Mouse (Mus musculus): ENCODE data around the gene Igsf9. TPM values are rescaled to one million over a fixed set of nuclear protein-coding genes. Genes with fewer than 3 reads are reported as not detected.

Gene Igsf9
- polyA plus RNA-seq, 1 experiment from 2014 or later, result 47.8 TPM

DNA sequence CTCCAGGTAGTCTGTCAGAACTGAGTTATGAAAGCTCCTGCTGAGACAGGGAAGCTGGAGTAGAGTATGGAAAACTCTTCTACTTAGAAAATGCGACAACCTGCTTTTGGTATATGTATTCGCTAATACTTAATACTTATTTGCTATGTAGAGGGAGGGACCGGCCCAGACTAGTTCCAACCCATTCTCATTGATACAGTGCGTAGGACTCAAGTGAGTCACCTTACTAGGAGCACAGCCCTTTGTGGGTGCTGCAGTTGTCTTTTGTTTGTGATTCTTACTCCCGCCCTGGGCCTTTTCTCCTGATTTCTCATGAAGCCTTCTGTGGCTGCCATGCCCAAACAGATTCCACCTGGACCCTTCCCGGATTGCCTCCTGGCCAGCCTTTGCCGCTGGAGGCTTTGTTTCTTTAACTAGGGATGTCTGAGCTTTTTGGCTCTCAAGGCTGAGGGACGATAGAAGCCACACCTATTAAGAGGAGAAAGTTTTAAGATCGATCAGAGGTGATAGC, 39.6 kb upstream of the Igsf9 start:
- no peak overlapping the region for H3K9ac ChIP-seq (ENCODE audit: low read depth, low read length)
- no peaks in the 10 kb centered on the region for H3K9me3 ChIP-seq (ENCODE audit: control insufficient read depth, low read length)
- DNase-seq (ENCODE audit: low spot score), result no peak
- ATAC-seq (ENCODE audit: low FRiP score), result no peak
- 91% methylated on average over 9 of the region's 9 CpGs for WGBS
- no peaks in the 10 kb centered on the region for H3K27me3 ChIP-seq (ENCODE audit: control insufficient read depth, insufficient read depth, low read length)
- H3K4me1 ChIP-seq (replicated peaks; ENCODE audit: control insufficient read depth, insufficient read depth, low read length), result no peaks in the 10 kb centered on the region
- no peaks in the 10 kb centered on the region for H3K36me3 ChIP-seq (ENCODE audit: control insufficient read depth, insufficient read depth, low read length)
- H3K4me2 ChIP-seq (replicated peaks; ENCODE audit: low read depth, low read length), result no peak overlapping the region
- no peak overlapping the region for H3K4me3 ChIP-seq (ENCODE audit: low read depth, low read length)
- no peak overlapping the region for H3K27ac ChIP-seq (ENCODE audit: low read depth, low read length)

DNA sequence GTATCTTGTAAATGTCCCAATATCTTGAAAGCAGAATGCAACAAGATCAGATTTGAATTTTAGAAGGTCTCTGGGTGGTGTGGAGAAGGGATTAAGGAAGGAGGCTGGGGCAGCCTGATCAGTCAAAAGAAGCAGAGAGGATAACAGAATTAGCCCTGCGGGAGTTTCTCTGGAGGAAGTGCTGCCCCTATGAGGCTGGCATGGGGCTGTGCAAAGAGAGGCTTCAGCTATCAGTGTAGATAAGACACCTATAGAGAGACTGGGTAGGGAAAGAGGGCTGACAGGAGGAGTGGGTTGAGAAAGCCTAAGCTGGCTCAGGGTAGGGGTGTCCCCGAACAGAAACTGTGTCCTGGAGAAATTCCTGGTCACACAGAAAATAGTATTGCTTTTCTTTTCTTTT, 31.4 kb upstream of the Igsf9 start:
- H3K36me3 ChIP-seq (ENCODE audit: control insufficient read depth, insufficient read depth, low read length), result no peaks in the 10 kb centered on the region
- no peaks in the 10 kb centered on the region for H3K9me3 ChIP-seq (ENCODE audit: control insufficient read depth, low read length)
- no peak overlapping the region for H3K27ac ChIP-seq (ENCODE audit: low read depth, low read length)
- H3K9ac ChIP-seq (ENCODE audit: low read depth, low read length), result no peak overlapping the region
- no peak for ATAC-seq (ENCODE audit: low FRiP score)
- H3K4me2 ChIP-seq (replicated peaks; ENCODE audit: low read depth, low read length), result no peak overlapping the region
- no peaks in the 10 kb centered on the region for H3K27me3 ChIP-seq (ENCODE audit: control insufficient read depth, insufficient read depth, low read length)
- no peak overlapping the region for H3K4me3 ChIP-seq (ENCODE audit: low read depth, low read length)
- no peak for DNase-seq (ENCODE audit: low spot score)
- WGBS, result 32% methylated on average over 2 of the region's 2 CpGs
- no peaks in the 10 kb centered on the region for H3K4me1 ChIP-seq (replicated peaks; ENCODE audit: control insufficient read depth, insufficient read depth, low read length)

DNA sequence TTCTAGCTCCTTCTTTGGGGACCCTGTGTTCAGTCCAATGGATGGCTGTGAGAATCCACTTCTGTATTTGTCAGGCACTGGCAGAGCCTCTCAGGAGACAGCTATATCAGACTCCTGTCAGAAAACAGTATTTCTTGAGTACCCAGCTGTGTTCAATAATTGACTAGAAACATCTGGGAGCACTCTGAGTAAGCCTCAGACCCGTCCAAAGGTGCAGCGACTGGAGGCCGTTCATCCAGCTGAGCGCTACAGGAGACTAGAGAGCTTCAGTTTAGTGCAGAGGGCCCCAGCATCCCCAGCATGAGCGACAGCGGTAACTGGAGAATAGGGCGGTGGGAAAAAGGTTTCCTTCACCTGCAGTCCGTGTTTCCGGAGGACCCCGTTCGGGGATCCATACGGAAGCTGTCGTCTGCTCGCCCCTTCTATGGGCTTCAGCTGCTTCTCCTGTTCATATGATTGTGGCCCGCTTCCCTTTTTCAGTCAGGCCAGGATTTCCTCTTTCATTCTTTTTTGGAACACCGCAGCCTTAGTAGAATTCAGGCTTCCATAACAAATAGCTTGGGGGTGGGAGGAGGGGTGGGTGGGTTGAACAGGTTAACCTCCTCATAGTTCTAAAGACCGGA, 30.6 kb upstream of the Igsf9 start:
- Histone ChIP-seq H3K4me3 (ENCODE audit: low read depth, low read length) (no peak overlapping the region), H3K36me3 (ENCODE audit: control insufficient read depth, insufficient read depth, low read length) (no peaks in the 10 kb centered on the region)
- ATAC-seq (ENCODE audit: low FRiP score), result no peak

DNA sequence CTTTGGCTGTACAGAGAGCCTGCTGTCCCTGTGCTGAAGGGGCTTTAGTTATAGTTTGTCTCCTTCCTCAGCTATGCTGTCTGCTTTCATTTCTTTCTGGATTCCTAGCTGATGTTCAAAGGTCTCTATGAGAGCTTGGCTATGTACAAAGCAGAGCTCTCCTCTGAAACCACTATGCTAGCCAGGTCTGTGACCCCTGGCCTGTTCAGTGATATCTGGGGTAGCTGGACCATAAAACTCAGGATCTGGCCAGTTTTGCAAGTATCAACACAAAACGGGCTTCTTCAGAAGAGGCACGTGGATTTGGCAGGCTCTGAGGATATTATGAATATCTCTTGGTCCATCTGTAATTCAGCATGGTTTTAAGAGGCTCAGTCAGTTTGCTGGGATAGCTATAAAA, 28.7 kb upstream of the Igsf9 start:
- WGBS, result 84% methylated on average over 2 of the region's 2 CpGs
- ATAC-seq (ENCODE audit: low FRiP score) (no peak), DNase-seq (ENCODE audit: low spot score) (no peak)
- H3K9ac ChIP-seq (ENCODE audit: low read depth, low read length), result no peak overlapping the region
- H3K36me3 ChIP-seq (ENCODE audit: control insufficient read depth, insufficient read depth, low read length), result no peaks in the 10 kb centered on the region
- no peaks in the 10 kb centered on the region for H3K9me3 ChIP-seq (ENCODE audit: control insufficient read depth, low read length)
- H3K4me3 ChIP-seq (ENCODE audit: low read depth, low read length), result no peak overlapping the region
- H3K4me1 ChIP-seq (replicated peaks; ENCODE audit: control insufficient read depth, insufficient read depth, low read length), result no peaks in the 10 kb centered on the region
- no peak overlapping the region for H3K27ac ChIP-seq (ENCODE audit: low read depth, low read length)
- H3K4me2 ChIP-seq (replicated peaks; ENCODE audit: low read depth, low read length), result no peak overlapping the region
- no peaks in the 10 kb centered on the region for H3K27me3 ChIP-seq (ENCODE audit: control insufficient read depth, insufficient read depth, low read length)

More for the DNA sequence above, 30.6 kb upstream of the Igsf9 start:
- no peak overlapping the region for H3K27ac ChIP-seq (ENCODE audit: low read depth, low read length)
- DNase-seq (ENCODE audit: low spot score), result peak; percentile 15
- no peaks in the 10 kb centered on the region for H3K9me3 ChIP-seq (ENCODE audit: control insufficient read depth, low read length)
- H3K4me1 ChIP-seq (replicated peaks; ENCODE audit: control insufficient read depth, insufficient read depth, low read length), result no peaks in the 10 kb centered on the region
- H3K27me3 ChIP-seq (ENCODE audit: control insufficient read depth, insufficient read depth, low read length), result no peaks in the 10 kb centered on the region
- no peak overlapping the region for H3K4me2 ChIP-seq (replicated peaks; ENCODE audit: low read depth, low read length)
- WGBS, result 36% methylated on average over 17 of the region's 17 CpGs
- no peak overlapping the region for H3K9ac ChIP-seq (ENCODE audit: low read depth, low read length)

DNA sequence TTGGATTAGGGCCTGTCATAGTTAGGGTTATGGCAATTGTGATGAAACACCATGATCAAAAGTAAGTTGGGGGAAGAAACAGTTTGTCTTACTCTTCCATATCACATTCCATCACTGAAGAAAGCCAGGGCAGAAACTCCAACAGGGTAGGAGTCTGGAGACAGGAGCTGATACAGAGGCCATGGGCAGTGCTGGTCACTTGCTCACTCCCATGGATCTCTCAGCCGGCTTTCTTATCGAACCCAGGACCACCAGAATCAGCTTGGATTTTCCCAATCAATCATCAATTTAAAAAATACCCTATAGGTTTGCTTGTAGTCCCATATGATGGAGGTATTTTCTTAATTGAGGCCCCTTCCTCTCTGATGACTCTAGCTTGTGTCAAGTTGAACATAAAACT, 27.8 kb upstream of the Igsf9 start:
- no peak overlapping the region for H3K27ac ChIP-seq (ENCODE audit: low read depth, low read length)
- H3K4me2 ChIP-seq (replicated peaks; ENCODE audit: low read depth, low read length), result no peak overlapping the region
- H3K4me1 ChIP-seq (replicated peaks; ENCODE audit: control insufficient read depth, insufficient read depth, low read length), result no peaks in the 10 kb centered on the region
- no peak overlapping the region for H3K4me3 ChIP-seq (ENCODE audit: low read depth, low read length)
- H3K9ac ChIP-seq (ENCODE audit: low read depth, low read length), result no peak overlapping the region
- no peak for ATAC-seq (ENCODE audit: low FRiP score)
- H3K36me3 ChIP-seq (ENCODE audit: control insufficient read depth, insufficient read depth, low read length), result no peaks in the 10 kb centered on the region
- DNase-seq (ENCODE audit: low spot score), result no peak
- H3K27me3 ChIP-seq (ENCODE audit: control insufficient read depth, insufficient read depth, low read length), result no peaks in the 10 kb centered on the region
- H3K9me3 ChIP-seq (ENCODE audit: control insufficient read depth, low read length), result no peaks in the 10 kb centered on the region
- 86% methylated on average over 2 of the region's 2 CpGs for WGBS

DNA sequence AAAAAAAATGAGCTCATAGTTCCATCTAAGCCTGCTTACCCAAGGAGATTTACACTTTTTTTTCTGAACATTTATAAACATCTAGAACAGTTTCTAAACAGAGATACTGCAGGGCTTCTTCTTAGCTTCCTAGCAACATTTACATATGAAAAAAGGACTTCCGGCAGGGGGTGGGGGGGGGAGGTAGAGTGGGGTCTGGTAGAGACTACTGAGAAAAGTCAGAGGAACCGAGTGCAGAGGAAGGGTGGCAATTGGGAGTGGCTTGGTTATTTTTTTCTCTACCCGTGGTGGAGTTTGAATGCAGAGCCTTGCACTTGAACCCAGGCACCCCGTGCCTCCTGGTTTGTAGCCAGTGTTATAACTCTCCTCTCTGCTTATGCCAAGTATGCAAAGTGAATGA, 26.2 kb upstream of the Igsf9 start:
- Histone ChIP-seq H3K4me3 (ENCODE audit: low read depth, low read length) (no peak overlapping the region), H3K27ac (ENCODE audit: low read depth, low read length) (no peak overlapping the region), H3K9ac (ENCODE audit: low read depth, low read length) (no peak overlapping the region), H3K36me3 (ENCODE audit: control insufficient read depth, insufficient read depth, low read length) (no peaks in the 10 kb centered on the region), H3K4me1 (replicated peaks; ENCODE audit: control insufficient read depth, insufficient read depth, low read length) (no peaks in the 10 kb centered on the region), H3K4me2 (replicated peaks; ENCODE audit: low read depth, low read length) (no peak overlapping the region), H3K9me3 (ENCODE audit: control insufficient read depth, low read length) (no peaks in the 10 kb centered on the region), H3K27me3 (ENCODE audit: control insufficient read depth, insufficient read depth, low read length) (no peaks in the 10 kb centered on the region)
- DNase-seq (ENCODE audit: low spot score) (no peak), ATAC-seq (ENCODE audit: low FRiP score) (no peak)
- WGBS, result 16% methylated on average over 4 of the region's 4 CpGs

DNA sequence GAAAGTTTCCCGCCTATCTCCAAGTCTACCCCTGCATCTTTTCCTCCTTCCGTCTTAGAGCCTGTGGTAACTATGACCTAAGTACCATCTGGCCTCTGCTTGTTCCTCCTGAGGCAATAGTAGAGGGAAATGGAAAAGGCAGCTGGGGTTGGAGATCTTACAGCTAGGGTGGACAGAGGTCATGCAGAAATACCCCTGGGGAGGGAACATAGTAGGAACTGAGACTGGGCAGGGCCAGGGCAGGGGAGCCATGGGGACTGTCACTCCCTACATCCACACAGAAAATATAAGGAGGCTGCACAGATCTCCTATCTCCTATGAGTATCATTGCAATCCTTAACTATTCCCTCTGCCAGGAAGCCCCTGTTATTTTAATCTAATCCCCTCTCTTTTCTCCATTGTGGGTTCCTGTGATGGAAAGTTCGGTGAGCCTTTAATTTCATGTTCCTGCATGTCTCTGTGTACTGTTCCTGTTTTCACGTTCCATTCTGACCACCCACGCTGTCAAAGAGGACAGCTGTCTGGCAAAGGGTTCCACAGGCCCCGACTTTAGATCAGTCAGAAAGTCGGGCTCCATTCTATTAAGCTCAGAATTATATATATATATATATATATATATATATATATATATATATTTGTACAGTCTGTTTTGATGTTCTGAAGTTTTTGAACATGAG, 25.4 kb upstream of the Igsf9 start:
- no peak overlapping the region for H3K27ac ChIP-seq (ENCODE audit: low read depth, low read length)
- ATAC-seq (ENCODE audit: low FRiP score), result no peak
- no peaks in the 10 kb centered on the region for H3K27me3 ChIP-seq (ENCODE audit: control insufficient read depth, insufficient read depth, low read length)
- no peak overlapping the region for H3K4me2 ChIP-seq (replicated peaks; ENCODE audit: low read depth, low read length)
- H3K4me3 ChIP-seq (ENCODE audit: low read depth, low read length), result no peak overlapping the region
- 64% methylated on average over 7 of the region's 7 CpGs for WGBS
- H3K4me1 ChIP-seq (replicated peaks; ENCODE audit: control insufficient read depth, insufficient read depth, low read length), result no peaks in the 10 kb centered on the region
- no peaks in the 10 kb centered on the region for H3K9me3 ChIP-seq (ENCODE audit: control insufficient read depth, low read length)
- no peak for DNase-seq (ENCODE audit: low spot score)
- no peaks in the 10 kb centered on the region for H3K36me3 ChIP-seq (ENCODE audit: control insufficient read depth, insufficient read depth, low read length)
- no peak overlapping the region for H3K9ac ChIP-seq (ENCODE audit: low read depth, low read length)

DNA sequence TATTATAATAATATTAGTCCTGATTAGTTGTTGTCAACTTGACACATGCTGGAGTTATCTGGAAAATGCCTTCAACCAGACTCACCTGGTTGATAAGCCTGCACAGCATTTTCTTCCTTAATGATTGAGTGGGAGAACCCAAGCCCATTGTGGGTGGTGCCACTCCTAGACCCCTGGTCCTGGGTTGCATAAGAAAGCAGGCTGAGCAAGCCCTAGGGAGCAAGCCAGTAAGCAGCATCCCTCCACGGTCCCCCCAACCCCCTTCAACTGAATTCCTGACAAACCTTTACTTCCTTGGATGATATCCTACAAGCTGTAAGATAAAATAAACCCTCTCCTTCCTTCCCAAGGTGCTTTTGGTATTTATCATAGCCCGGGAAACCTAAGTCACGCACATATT, 24.4 kb upstream of the Igsf9 start:
- Histone ChIP-seq H3K36me3 (ENCODE audit: control insufficient read depth, insufficient read depth, low read length) (no peaks in the 10 kb centered on the region), H3K4me1 (replicated peaks; ENCODE audit: control insufficient read depth, insufficient read depth, low read length) (no peaks in the 10 kb centered on the region), H3K27ac (ENCODE audit: low read depth, low read length) (no peak overlapping the region), H3K4me3 (ENCODE audit: low read depth, low read length) (no peak overlapping the region), H3K4me2 (replicated peaks; ENCODE audit: low read depth, low read length) (no peak overlapping the region), H3K9me3 (ENCODE audit: control insufficient read depth, low read length) (no peaks in the 10 kb centered on the region), H3K27me3 (ENCODE audit: control insufficient read depth, insufficient read depth, low read length) (no peaks in the 10 kb centered on the region), H3K9ac (ENCODE audit: low read depth, low read length) (no peak overlapping the region)
- ATAC-seq (ENCODE audit: low FRiP score) (no peak), DNase-seq (ENCODE audit: low spot score) (no peak)
- WGBS, result 85% methylated on average over 3 of the region's 3 CpGs

DNA sequence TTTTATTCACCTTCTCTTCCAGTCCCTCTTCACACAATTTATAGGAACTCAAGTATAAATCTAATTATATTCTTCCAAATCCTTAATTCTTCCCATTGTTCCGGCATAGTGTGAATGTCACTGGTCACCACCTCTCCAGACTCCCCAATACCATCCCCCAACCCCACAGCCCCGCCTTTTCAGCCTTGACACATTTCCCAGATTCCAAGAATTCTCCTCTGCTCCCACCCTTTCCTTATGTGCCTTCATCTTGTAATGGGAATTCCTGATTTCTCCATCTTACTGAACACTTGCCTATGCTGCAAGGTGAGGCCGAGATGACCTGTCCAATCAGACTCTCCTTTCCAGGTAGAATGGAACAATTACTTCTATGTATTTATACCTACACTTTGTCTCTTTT, 23.5 kb upstream of the Igsf9 start:
- 88% methylated on average over 3 of the region's 3 CpGs for whole genome bisulfite sequencing
- no peak overlapping the region for H3K9ac ChIP-seq (ENCODE audit: low read depth, low read length)
- no peaks in the 10 kb centered on the region for H3K27me3 ChIP-seq (ENCODE audit: control insufficient read depth, insufficient read depth, low read length)
- no peak overlapping the region for H3K4me2 ChIP-seq (replicated peaks; ENCODE audit: low read depth, low read length)
- H3K4me3 ChIP-seq (ENCODE audit: low read depth, low read length), result no peak overlapping the region
- H3K4me1 ChIP-seq (replicated peaks; ENCODE audit: control insufficient read depth, insufficient read depth, low read length), result no peaks in the 10 kb centered on the region
- no peak for ATAC-seq (ENCODE audit: low FRiP score)
- H3K27ac ChIP-seq (ENCODE audit: low read depth, low read length), result no peak overlapping the region
- no peaks in the 10 kb centered on the region for H3K9me3 ChIP-seq (ENCODE audit: control insufficient read depth, low read length)
- no peaks in the 10 kb centered on the region for H3K36me3 ChIP-seq (ENCODE audit: control insufficient read depth, insufficient read depth, low read length)
- DNase-seq (ENCODE audit: low spot score), result no peak

Measured in hindbrain, embryonic 11.5 days (tissue).